Mouse (Mus musculus) ES-E14 (cell line): ENCODE measurements at regions not wholly inside any gene's neighbourhood (a gene's known extent, or its start where the extent isn't known, plus 50 kb on each side); places are given as distances from the start of the nearest gene placed in this dataset.

ENCODE experiments used
- DNase-seq: peaks from one replicate; pipeline ENCODE4 v3.0.0-alpha.2; 2013; ENCODE audit warnings: low read depth, low spot score
- H3K27ac ChIP-seq: 2 replicates; pipeline ENCODE4 v1.5.1; 2012; ENCODE audit warnings: low read depth, mild to moderate bottlenecking, low read length, moderate library complexity, mixed read lengths; ENCODE audit not compliant: poor library complexity, insufficient read depth, severe bottlenecking
- H3K36me3 ChIP-seq: 2 replicates; pipeline ENCODE4 v1.6.1; 2012; ENCODE audit warnings: mild to moderate bottlenecking, low read length, moderate library complexity, mixed read lengths; ENCODE audit not compliant: control insufficient read depth, poor library complexity, insufficient read depth, severe bottlenecking
- H3K4me1 ChIP-seq, 2 experiments: fragments of 150-350 bp in 1 of 2; sonication (generic) in 1 of 2; 2 replicates each; pipeline ENCODE4 v1.6.1; 2012; ENCODE audit warnings: low read length in 2 of 2, mild to moderate bottlenecking in 1 of 2, mixed read lengths in 1 of 2; ENCODE audit not compliant: control insufficient read depth in 2 of 2, insufficient read depth in 2 of 2, poor library complexity in 1 of 2
- H3K4me3 ChIP-seq, 2 experiments: fragments of 150-350 bp in 1 of 2; sonication (generic) in 1 of 2; 2 replicates each; pipeline ENCODE4 v1.5.1; 2012; ENCODE audit warnings: low read length in 2 of 2, low read depth in 1 of 2, mild to moderate bottlenecking in 1 of 2, mixed read lengths in 1 of 2; ENCODE audit not compliant: insufficient read depth in 1 of 2, poor library complexity in 1 of 2, severe bottlenecking in 1 of 2
- H3K9ac ChIP-seq: 2 replicates; pipeline ENCODE4 v1.6.1; 2012; ENCODE audit warnings: low read depth, mild to moderate bottlenecking, low read length, mixed read lengths; ENCODE audit not compliant: poor library complexity, insufficient read depth, severe bottlenecking
- H3K9me3 ChIP-seq: fragments of 150-350 bp; sonication (generic); 2 replicates; pipeline ENCODE4 v1.6.1; 2012; ENCODE audit warnings: low read depth, mild to moderate bottlenecking, low read length; ENCODE audit not compliant: control insufficient read depth, insufficient read depth
- CHD2 ChIP-seq: IDR thresholded peaks from 2 replicates; pipeline ENCODE4 v1.6.1; 2014; ENCODE audit warnings: mild to moderate bottlenecking, low read depth, low read length, inconsistent platforms
- HCFC1 ChIP-seq: IDR thresholded peaks from 2 replicates; pipeline ENCODE4 v1.6.1; 2012; ENCODE audit warnings: low read length, inconsistent platforms, borderline replicate concordance; ENCODE audit not compliant: insufficient read depth
- MAFK ChIP-seq: IDR thresholded peaks from 2 replicates; pipeline ENCODE4 v1.6.1; 2014; ENCODE audit warnings: mild to moderate bottlenecking, low read depth, low read length, inconsistent platforms; ENCODE audit not compliant: insufficient read depth
- ZC3H11A ChIP-seq: IDR thresholded peaks from 2 replicates; pipeline ENCODE4 v1.6.1; 2012; ENCODE audit warnings: low read depth, mild to moderate bottlenecking, inconsistent platforms, low read length, borderline replicate concordance
- ZNF384 ChIP-seq: IDR thresholded peaks from 2 replicates; pipeline ENCODE4 v1.6.1; 2012; ENCODE audit warnings: low read depth, low read length, inconsistent platforms
- in situ Hi-C, 2 experiments: fragments of 600-800 bp; cut with MboI; formaldehyde crosslinking; loops; one replicate each; pipeline ENCODE4 v1.15.1; 2025; ENCODE audit warnings: low sequenced_read_pairs in 2 of 2, inconsistent platforms in 1 of 2; ENCODE audit not compliant: unreplicated experiment in 2 of 2

DNA sequence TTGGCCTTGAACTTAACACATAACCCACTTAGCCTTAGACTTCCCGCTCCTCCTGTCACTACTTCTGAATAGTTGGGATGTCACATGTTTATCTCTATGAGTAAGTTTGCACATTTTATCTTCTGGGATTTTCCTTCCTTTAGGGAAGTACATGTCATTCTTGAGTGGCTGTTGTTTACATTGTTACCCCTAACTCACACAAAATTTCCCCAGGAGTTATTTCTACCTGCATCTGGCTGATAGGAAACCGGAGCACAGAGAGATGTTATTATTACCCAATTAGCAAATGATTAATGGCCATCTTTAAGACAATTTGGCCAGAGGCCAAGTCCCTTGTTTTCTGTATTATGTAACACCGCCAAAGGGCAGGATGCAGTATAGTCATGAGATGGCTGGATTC lies 140.9 kb downstream of the Cemip2 start:
- H3K9ac ChIP-seq: no peak overlapping the region
- in situ Hi-C loops: no loop called here
- no peak overlapping the region for H3K4me3 ChIP-seq
- no peaks in the 10 kb centered on the region for H3K4me1 ChIP-seq
- TF ChIP-seq ZNF384: no peak
- no peak for TF ChIP-seq ZC3H11A
- TF ChIP-seq CHD2: no peak
- TF ChIP-seq MAFK: no peak
- no peak for TF ChIP-seq HCFC1
- H3K9me3 ChIP-seq: no peaks in the 10 kb centered on the region
- H3K27ac ChIP-seq: no peak overlapping the region
- DNase-seq: no peak
- no peaks in the 10 kb centered on the region for H3K36me3 ChIP-seq

DNA sequence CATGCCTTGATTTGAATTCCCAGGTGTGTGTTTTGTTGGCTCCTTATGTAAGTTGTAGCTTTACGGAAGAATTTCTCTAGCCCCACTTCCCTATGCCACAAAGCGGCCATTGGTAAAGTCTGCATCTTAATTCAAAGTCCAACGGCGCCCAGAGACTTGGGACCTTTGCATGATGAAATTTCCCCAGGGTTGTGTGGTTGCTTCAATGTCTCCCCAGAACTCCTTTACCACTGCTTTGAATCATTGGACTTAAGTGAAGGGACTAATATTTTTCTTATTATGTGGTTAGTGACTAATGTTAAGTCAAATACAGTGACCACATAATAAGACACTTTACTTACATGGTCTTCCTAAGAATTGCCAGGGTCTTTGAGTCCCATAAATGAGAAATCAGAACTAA lies 162.0 kb downstream of the Cemip2 start:
- Histone ChIP-seq H3K4me1 (no peaks in the 10 kb centered on the region), H3K27ac (no peak overlapping the region), H3K36me3 (no peaks in the 10 kb centered on the region), H3K4me3 (no peak overlapping the region), H3K9me3 (no peaks in the 10 kb centered on the region), H3K9ac (no peak overlapping the region)
- TF ChIP-seq HCFC1 (no peak), MAFK (no peak)
- in situ Hi-C loops: no loop called here
- no peak for DNase-seq

DNA sequence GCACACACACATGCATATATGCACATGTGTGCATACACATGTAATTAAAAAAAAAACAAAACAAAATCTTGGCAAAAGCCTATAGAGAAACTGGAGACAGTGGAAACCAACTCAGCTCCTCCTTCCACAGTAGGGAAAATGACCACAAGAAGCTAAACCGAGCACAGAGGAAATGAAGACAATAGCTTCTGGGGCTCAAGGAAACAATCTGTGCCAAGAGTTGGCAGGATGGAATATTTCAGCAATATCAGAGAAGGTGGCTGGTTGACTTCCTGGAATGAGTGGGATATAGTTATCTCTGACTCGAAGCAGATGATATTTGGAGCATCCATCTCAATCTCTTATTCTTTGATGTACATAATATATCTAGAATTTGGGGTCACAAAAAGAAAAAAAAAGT lies 163.6 kb downstream of the Cemip2 start:
- H3K27ac ChIP-seq: no peak overlapping the region
- H3K9me3 ChIP-seq: no peaks in the 10 kb centered on the region
- in situ Hi-C loops: no loop called here
- H3K4me1 ChIP-seq: no peaks in the 10 kb centered on the region
- H3K4me3 ChIP-seq: no peak overlapping the region
- no peak overlapping the region for H3K9ac ChIP-seq
- TF ChIP-seq HCFC1 (no peak), ZNF384 (no peak), MAFK (no peak), CHD2 (no peak), ZC3H11A (no peak)
- no peak for DNase-seq
- H3K36me3 ChIP-seq: no peaks in the 10 kb centered on the region

DNA sequence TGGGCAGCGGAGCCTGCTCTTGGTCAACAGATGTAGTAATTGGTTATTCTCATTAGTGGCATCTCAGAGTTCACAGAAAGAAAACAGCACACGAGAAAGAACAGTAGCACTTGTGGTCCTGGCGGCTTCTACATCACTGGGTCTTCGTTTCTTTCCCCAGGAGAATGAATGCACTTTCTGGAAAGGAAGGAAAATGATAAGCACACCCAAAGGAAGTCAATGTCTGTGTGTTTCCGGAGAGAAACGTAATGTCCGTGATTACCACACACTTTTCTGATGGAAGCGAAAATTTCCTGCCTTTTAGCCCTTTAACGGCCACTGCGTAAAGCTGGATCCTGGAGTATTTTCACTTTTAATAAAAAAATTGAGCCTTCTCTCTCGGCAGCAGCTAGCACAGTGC lies 164.1 kb downstream of the Cemip2 start:
- H3K9ac ChIP-seq: no peak overlapping the region
- H3K36me3 ChIP-seq: no peaks in the 10 kb centered on the region
- DNase-seq: no peak
- H3K9me3 ChIP-seq: no peaks in the 10 kb centered on the region
- in situ Hi-C loops: no loop called here
- H3K27ac ChIP-seq: no peak overlapping the region
- no peaks in the 10 kb centered on the region for H3K4me1 ChIP-seq
- TF ChIP-seq MAFK (no peak), HCFC1 (no peak), ZC3H11A (no peak), ZNF384 (no peak), CHD2 (no peak)
- H3K4me3 ChIP-seq: no peak overlapping the region

DNA sequence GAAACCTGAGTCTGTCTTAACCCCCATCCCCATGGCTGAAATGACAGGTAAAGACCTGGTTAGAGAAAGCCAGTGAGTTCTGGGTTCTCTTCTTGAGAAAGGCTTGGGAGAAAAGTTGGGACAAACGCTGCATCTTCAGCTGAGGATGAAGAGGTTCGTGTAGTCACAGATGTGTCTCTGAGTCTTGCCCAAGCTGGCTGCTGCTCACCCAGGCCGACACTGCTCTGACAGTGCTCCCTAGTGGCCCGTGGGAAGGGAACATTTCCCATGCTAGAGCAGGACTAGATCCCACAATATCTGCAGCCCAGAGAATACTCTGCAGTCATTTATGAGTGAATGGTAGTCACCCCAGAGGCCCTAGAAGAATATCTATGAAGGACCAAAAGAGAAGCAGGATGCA lies 165.3 kb downstream of the Cemip2 start:
- no peaks in the 10 kb centered on the region for H3K36me3 ChIP-seq
- H3K4me1 ChIP-seq: no peaks in the 10 kb centered on the region
- TF ChIP-seq ZNF384: no peak
- TF ChIP-seq ZC3H11A: no peak
- TF ChIP-seq CHD2: no peak
- no peak for TF ChIP-seq MAFK
- no peak for TF ChIP-seq HCFC1
- no peak for DNase-seq
- no peak overlapping the region for H3K9ac ChIP-seq
- in situ Hi-C loops: no loop called here
- no peaks in the 10 kb centered on the region for H3K9me3 ChIP-seq
- no peak overlapping the region for H3K4me3 ChIP-seq
- H3K27ac ChIP-seq: no peak overlapping the region
